8 mouse cellular contexts compared by ENCODE assay signal in the genomic region with DNA sequence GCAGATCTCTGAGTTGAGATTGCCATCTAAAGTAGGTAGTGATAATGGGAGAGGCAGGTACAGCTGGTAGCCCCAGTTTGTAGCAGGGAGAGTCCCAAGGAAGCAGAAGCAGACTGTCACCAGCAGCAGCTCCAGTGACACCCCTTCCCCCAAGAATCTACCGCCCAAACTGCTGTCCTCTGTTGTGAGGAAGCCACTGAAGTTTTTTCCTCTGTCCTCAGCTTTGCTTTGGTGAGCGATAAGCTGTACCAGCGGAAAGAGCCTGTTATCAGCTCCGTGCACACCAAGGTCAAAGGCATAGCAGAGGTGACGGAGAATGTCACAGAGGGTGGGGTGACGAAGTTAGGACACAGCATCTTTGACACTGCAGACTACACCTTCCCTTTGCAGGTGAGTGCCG. TPM values are rescaled to one million over a fixed set of nuclear protein-coding genes. Genes with fewer than 3 reads are reported as not detected.
A peak's percentile ranks its signal among the peaks of the same experiment; 100 is the strongest.
DNase-seq lines count a peak whose midpoint lies in the region; ATAC-seq lines count a peak whose summit lies in the region.
"Had no signal": no experiment of that assay in that cellular context is flagged by ENCODE, and none has a peak within 500 bp of the region (broad histone marks: within the 10 kb centered on the region; RNA-seq: fewer than 3 reads in every experiment).

No protein-coding gene starts in this region.

- no peak for DNase-seq in lung, postnatal 10 days
- DNase-seq in c-Kit-positive CD71-positive TER-119-negative erythroid progenitor cells, embryonic 14.5 days (ENCODE audit: low read depth), result peak; percentile 73
- no peak for DNase-seq in urinary bladder, postnatal 4 days (ENCODE audit: low spot score in 2 of 2)
- DNase-seq in left cerebral cortex, postnatal 4 days, result no peak
- DNase-seq: kidney, postnatal 14 days had no signal

- WGBS in lung, embryonic 15.5 days, result 50% methylated on average over 7 of the region's 7 CpGs
- WGBS in hindbrain, embryonic 15.5 days, result 73% methylated on average over 7 of the region's 7 CpGs
- 84% methylated on average over 7 of the region's 7 CpGs for WGBS in neural tube, embryonic 14.5 days

- intact Hi-C loops in left cerebral cortex, postnatal 4 days (cut with DNase I), result no loop called here

- H3K27ac ChIP-seq in lung, embryonic 15.5 days, result no peak overlapping the region
- H3K27ac ChIP-seq in hindbrain, embryonic 15.5 days (replicated peaks), result peak overlapping the region; percentile 80
- H3K27ac ChIP-seq in neural tube, embryonic 14.5 days (ENCODE audit: low read depth, low read length), result peak overlapping the region; percentile 79

- H3K27me3 ChIP-seq in lung, embryonic 15.5 days, result no peaks in the 10 kb centered on the region
- no peaks in the 10 kb centered on the region for H3K27me3 ChIP-seq in hindbrain, embryonic 15.5 days
- H3K27me3 ChIP-seq in neural tube, embryonic 14.5 days (ENCODE audit: control insufficient read depth, insufficient read depth, low read length), result no peaks in the 10 kb centered on the region

- H3K4me3 ChIP-seq in lung, embryonic 15.5 days, result no peak overlapping the region
- no peak overlapping the region for H3K4me3 ChIP-seq in hindbrain, embryonic 15.5 days
- H3K4me3 ChIP-seq in neural tube, embryonic 14.5 days (ENCODE audit: low read depth, low read length), result no peak overlapping the region

- no peak overlapping the region for H3K9ac ChIP-seq in lung, embryonic 15.5 days
- H3K9ac ChIP-seq in hindbrain, embryonic 15.5 days, result no peak overlapping the region
- H3K9ac ChIP-seq in neural tube, embryonic 14.5 days (replicated peaks; ENCODE audit: low read depth, low read length), result no peak overlapping the region

- H3K36me3 ChIP-seq in lung, embryonic 15.5 days, result no peaks in the 10 kb centered on the region
- no peaks in the 10 kb centered on the region for H3K36me3 ChIP-seq in hindbrain, embryonic 15.5 days
- H3K36me3 ChIP-seq in neural tube, embryonic 14.5 days (ENCODE audit: control insufficient read depth, insufficient read depth, low read length), result no peaks in the 10 kb centered on the region

- peaks cover 21% of the 10 kb centered on the region for H3K4me1 ChIP-seq in lung, embryonic 15.5 days
- peaks cover 26% of the 10 kb centered on the region for H3K4me1 ChIP-seq in hindbrain, embryonic 15.5 days (replicated peaks)
- H3K4me1 ChIP-seq in neural tube, embryonic 14.5 days (ENCODE audit: control insufficient read depth, insufficient read depth, low read length), result peaks cover 21% of the 10 kb centered on the region

- H3K9me3 ChIP-seq in lung, embryonic 15.5 days, result no peaks in the 10 kb centered on the region
- no peaks in the 10 kb centered on the region for H3K9me3 ChIP-seq in hindbrain, embryonic 15.5 days
- H3K9me3 ChIP-seq in neural tube, embryonic 14.5 days (ENCODE audit: control insufficient read depth, low read length), result no peaks in the 10 kb centered on the region

- H3K4me2 ChIP-seq in lung, embryonic 15.5 days, result no peak overlapping the region
- H3K4me2 ChIP-seq in hindbrain, embryonic 15.5 days, result no peak overlapping the region
- H3K4me2 ChIP-seq in neural tube, embryonic 14.5 days (ENCODE audit: low read depth, low read length), result no peak overlapping the region

- ATAC-seq in lung, embryonic 15.5 days (ENCODE audit: borderline replicate concordance, extremely low read depth, low FRiP score, low TSS enrichment), result 0 out of 2 replicates have a peak, but pooled peaks have one; percentile 25
- ATAC-seq in hindbrain, embryonic 15.5 days (ENCODE audit: low FRiP score, low read depth), result no peak
- no peak for ATAC-seq in neural tube, embryonic 14.5 days (ENCODE audit: low read depth)

RNA-seq across cellular contexts. Expression of gene P2rx7, which starts 8.8 kb away (rescaled TPM):
- 3.1 and 3.3 TPM in 2 replicates for polyA plus RNA-seq in lung, embryonic 15.5 days (2015; fragmentation: Nextera tagmentation; extraction: Ambion mirVana)
- 5.7 and 6.1 TPM in 2 replicates for polyA plus RNA-seq in hindbrain, embryonic 15.5 days (2015; fragmentation: Nextera tagmentation; extraction: Ambion mirVana)
- 3.2 and 5.3 TPM in 2 replicates for polyA plus RNA-seq in neural tube, embryonic 14.5 days (2014; fragmentation: Nextera tagmentation; extraction: Ambion mirVana)
- 1 to 10 TPM; 4.1 to 5.0 TPM for total RNA-seq in left cerebral cortex, postnatal 4 days (2021)

RNA-seq across cellular contexts. Expression of gene Ift81, which starts 38.2 kb away (rescaled TPM):
- polyA plus RNA-seq in lung, embryonic 15.5 days (2015; fragmentation: Nextera tagmentation; extraction: Ambion mirVana), result 36.3 and 37.3 TPM in 2 replicates
- 52.9 and 68.5 TPM in 2 replicates for polyA plus RNA-seq in hindbrain, embryonic 15.5 days (2015; fragmentation: Nextera tagmentation; extraction: Ambion mirVana)
- polyA plus RNA-seq in neural tube, embryonic 14.5 days (2014; fragmentation: Nextera tagmentation; extraction: Ambion mirVana), result 55.4 and 68.6 TPM in 2 replicates
- 10 to 100 TPM; 38.3 to 49.6 TPM for total RNA-seq in left cerebral cortex, postnatal 4 days (2021)

RNA-seq across cellular contexts. Expression of gene P2rx4, which starts 54.8 kb away (rescaled TPM):
- polyA plus RNA-seq in lung, embryonic 15.5 days (2015; fragmentation: Nextera tagmentation; extraction: Ambion mirVana), result 16.6 and 17.5 TPM in 2 replicates
- 16.7 and 17.0 TPM in 2 replicates for polyA plus RNA-seq in hindbrain, embryonic 15.5 days (2015; fragmentation: Nextera tagmentation; extraction: Ambion mirVana)
- polyA plus RNA-seq in neural tube, embryonic 14.5 days (2014; fragmentation: Nextera tagmentation; extraction: Ambion mirVana), result 12.3 and 14.4 TPM in 2 replicates
- total RNA-seq in left cerebral cortex, postnatal 4 days (2021), result 1 to 10 TPM; 6.8 to 8.6 TPM
